Mouse (Mus musculus) erythroblast, embryonic 14.5 days (primary cell): ENCODE measurements around the gene Hoxb2.

Experiments used
- GATA1 ChIP-seq: IDR thresholded peaks from 2 replicates; pipeline ENCODE4 v1.6.1; 2012; ENCODE audit warnings: low read length, inconsistent platforms, mixed read lengths
- TAL1 ChIP-seq: IDR thresholded peaks from 3 replicates; pipeline ENCODE4 v1.6.1; 2012; ENCODE audit warnings: low read length, inconsistent platforms, mixed read lengths

GRCm38 (mm10) chr11:96319071-96319902, 31.0 kb upstream of the Hoxb2 start:
- TF ChIP-seq GATA1 (no peak), TAL1 (no peak)
